Mouse (Mus musculus): ENCODE data around the gene Ptprcap. TPM values are rescaled to one million over a fixed set of nuclear protein-coding genes. Genes with fewer than 3 reads are reported as not detected.

The Ptprcap gene
- polyA plus RNA-seq, 1 experiment from 2014 or later, result 4.8 TPM

- peaks cover 36% of the 10 kb centered on the region for H3K36me3 ChIP-seq
- ATAC-seq (ENCODE audit: insufficient number of reproducible peaks, low FRiP score, low TSS enrichment, low read depth), result no peak
- H3K27ac ChIP-seq (replicated peaks), result no peak overlapping the region
- H3K9me3 ChIP-seq (replicated peaks), result no peaks in the 10 kb centered on the region
- H3K4me3 ChIP-seq (replicated peaks), result peak overlapping the region; percentile 95
- WGBS, result 82% methylated on average over 11 of the region's 11 CpGs
- H3K4me2 ChIP-seq (replicated peaks), result peak overlapping the region; percentile 85
- peak overlapping the region; percentile 90 for H3K9ac ChIP-seq
- H3K27me3 ChIP-seq, result no peaks in the 10 kb centered on the region
- peaks cover 22% of the 10 kb centered on the region for H3K4me1 ChIP-seq
Observed at GRCm38 (mm10) chr19:4149283-4149682, 4.1 kb upstream of the Ptprcap start.

DNA sequence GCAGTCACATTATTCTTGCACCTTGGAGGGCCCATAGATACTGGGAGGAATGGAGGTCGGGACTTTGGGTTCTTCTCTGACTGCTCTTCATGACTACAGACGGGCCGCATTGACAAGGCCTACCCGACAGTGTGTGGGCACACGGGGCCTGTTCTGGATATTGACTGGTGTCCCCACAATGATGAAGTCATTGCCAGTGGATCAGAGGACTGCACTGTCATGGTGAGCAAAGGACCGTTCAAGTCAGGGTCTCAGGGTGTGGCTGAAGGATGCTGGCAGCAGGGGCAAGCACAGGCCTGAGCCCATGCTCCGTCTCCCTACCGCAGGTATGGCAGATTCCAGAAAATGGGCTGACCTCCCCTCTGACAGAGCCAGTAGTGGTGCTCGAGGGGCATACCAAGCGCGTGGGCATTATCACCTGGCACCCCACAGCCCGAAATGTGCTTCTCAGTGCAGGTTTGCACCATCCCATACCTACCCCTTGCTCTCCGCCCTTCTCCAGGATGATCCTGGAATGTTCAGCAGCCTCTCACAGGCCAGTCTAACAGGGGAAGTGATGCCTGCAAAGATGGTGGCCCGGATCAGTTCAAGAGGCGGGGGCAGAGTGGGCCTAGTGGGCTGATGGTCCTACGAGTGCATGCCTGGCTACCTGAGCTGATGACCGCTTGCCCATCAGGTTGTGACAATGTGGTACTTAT, 3.5 kb upstream of the Ptprcap start:
- Histone ChIP-seq H3K9ac (no peak overlapping the region), H3K9me3 (replicated peaks) (no peaks in the 10 kb centered on the region), H3K4me2 (replicated peaks) (peak overlapping the region; percentile 85), H3K27ac (replicated peaks) (no peak overlapping the region), H3K27me3 (no peaks in the 10 kb centered on the region), H3K36me3 (peaks cover 36% of the 10 kb centered on the region), H3K4me3 (replicated peaks) (peak overlapping the region; percentile 95), H3K4me1 (peaks cover 22% of the 10 kb centered on the region)
- WGBS, result 91% methylated on average over 17 of the region's 17 CpGs
- no peak for ATAC-seq (ENCODE audit: insufficient number of reproducible peaks, low FRiP score, low TSS enrichment, low read depth)

DNA sequence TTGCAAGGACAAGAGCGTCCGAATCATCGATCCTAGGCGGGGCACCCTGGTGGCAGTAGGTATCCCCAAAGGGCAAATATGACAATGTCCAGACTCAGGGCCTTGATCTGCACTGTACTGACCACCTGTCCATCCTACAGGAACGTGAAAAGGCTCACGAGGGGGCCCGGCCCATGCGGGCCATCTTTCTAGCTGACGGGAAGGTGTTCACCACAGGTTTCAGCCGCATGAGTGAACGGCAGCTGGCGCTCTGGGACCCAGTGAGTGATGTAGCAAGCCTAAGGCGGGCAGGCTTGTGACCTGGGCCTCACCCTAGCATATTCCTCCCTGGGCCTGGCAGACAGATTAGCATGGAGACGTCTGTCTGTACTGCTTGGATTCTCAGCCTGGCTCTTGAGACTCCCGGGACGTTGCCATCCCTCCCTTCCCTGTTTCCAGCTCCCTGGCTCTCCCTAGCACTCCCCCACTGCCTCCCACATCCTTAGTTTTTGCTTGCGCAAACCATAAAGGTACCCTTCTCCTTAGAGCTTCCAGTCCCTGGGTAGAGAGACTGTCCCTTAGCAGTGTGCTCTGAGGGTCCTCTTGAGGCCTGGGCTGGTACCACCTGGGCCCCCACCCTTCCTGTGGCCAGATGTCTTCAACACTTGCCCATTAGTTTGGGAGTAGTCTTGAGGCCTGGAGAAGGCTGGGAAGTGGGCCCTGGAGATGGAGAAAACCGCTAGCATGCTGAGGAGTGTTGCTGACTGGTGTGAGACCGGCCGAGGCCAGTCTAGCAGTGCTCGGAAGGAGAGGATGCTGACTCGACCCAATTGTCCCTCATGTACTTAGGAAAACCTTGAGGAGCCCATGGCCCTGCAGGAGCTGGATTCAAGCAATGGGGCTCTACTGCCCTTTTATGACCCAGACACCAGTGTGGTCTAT, 2.6 kb upstream of the Ptprcap start:
- no peak overlapping the region for H3K27ac ChIP-seq (replicated peaks)
- no peak overlapping the region for H3K9ac ChIP-seq
- no peak overlapping the region for H3K4me2 ChIP-seq (replicated peaks)
- peaks cover 22% of the 10 kb centered on the region for H3K4me1 ChIP-seq
- WGBS, result 89% methylated on average over 22 of the region's 22 CpGs
- H3K36me3 ChIP-seq, result peaks cover 40% of the 10 kb centered on the region
- no peaks in the 10 kb centered on the region for H3K9me3 ChIP-seq (replicated peaks)
- H3K4me3 ChIP-seq (replicated peaks), result no peak overlapping the region
- H3K27me3 ChIP-seq, result no peaks in the 10 kb centered on the region
- no peak for ATAC-seq (ENCODE audit: insufficient number of reproducible peaks, low FRiP score, low TSS enrichment, low read depth)

GRCm38 (mm10) chr19:4151488-4151860, 1.9 kb upstream of the Ptprcap start:
- Histone ChIP-seq H3K27me3 (no peaks in the 10 kb centered on the region), H3K4me3 (replicated peaks) (no peak overlapping the region), H3K9ac (no peak overlapping the region), H3K9me3 (replicated peaks) (no peaks in the 10 kb centered on the region), H3K4me2 (replicated peaks) (no peak overlapping the region), H3K4me1 (peaks cover 22% of the 10 kb centered on the region), H3K36me3 (peaks cover 46% of the 10 kb centered on the region), H3K27ac (replicated peaks) (no peak overlapping the region)
- ATAC-seq (ENCODE audit: insufficient number of reproducible peaks, low FRiP score, low TSS enrichment, low read depth), result no peak
- WGBS, result 72% methylated on average over 5 of the region's 5 CpGs

DNA sequence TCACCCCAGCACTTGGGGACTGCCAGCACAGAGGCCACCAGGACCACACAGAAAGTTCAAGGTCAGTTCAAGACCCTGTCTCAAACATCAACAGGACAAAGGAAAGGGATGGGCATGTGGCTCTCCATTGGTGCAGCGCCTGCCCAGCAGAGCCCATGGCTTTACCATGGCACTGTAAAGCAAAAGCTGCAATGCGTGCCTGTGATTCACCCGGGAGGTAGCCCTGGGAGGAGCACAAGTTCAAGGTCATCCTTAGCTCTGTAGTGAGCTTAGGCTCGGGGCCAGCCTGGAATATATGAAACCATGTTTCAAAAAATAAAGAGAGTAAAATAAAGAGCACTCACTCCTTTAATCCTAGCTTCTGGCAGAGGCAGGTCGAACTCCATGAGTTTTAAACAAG, 1.5 kb upstream of the Ptprcap start:
- no peak overlapping the region for H3K4me2 ChIP-seq (replicated peaks)
- no peak overlapping the region for H3K4me3 ChIP-seq (replicated peaks)
- no peaks in the 10 kb centered on the region for H3K27me3 ChIP-seq
- H3K9ac ChIP-seq, result no peak overlapping the region
- no peaks in the 10 kb centered on the region for H3K9me3 ChIP-seq (replicated peaks)
- H3K4me1 ChIP-seq, result peaks cover 22% of the 10 kb centered on the region
- ATAC-seq (ENCODE audit: insufficient number of reproducible peaks, low FRiP score, low TSS enrichment, low read depth), result no peak
- no peak overlapping the region for H3K27ac ChIP-seq (replicated peaks)
- peaks cover 50% of the 10 kb centered on the region for H3K36me3 ChIP-seq
- WGBS, result 87% methylated on average over 5 of the region's 5 CpGs

DNA sequence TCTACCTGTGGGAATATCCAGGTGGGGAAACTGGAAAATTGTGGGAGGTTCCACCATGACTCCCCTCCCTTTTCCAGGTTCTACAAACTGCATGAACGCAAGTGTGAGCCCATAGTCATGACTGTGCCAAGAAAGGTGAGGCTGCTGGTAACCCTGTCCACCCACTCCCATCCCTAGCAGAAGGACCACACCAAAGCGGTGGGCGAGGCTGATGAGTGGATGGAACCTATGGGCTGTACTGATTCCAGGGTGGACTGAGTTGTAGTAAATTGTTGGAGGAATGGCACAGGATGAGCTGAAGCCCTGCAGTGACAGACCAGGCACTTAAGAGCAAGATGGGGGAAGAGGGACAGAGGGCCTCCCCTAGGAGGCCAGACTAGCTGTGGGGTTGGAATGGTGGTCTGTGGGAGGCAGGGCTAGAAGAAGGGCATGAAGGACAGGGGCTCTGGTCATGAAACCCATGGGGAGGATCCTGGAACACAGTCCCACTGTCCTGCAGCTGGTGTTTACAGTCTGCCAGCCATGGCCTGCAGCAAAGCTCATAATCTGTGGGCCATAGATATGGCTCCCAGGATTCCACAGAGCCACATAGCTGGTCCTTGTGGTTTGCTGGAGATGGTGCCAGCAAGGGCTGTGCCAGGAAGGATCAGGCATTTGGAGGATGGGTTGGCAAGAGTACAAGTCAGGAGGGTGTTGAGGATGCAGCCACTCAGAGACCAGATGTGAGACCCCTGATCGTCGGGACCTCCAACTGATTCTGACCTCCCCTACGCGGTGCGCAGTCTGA, 766 bp upstream of the Ptprcap start:
- Histone ChIP-seq H3K4me1 (peaks cover 22% of the 10 kb centered on the region), H3K9ac (no peak overlapping the region), H3K4me2 (replicated peaks) (no peak overlapping the region), H3K27ac (replicated peaks) (no peak overlapping the region), H3K4me3 (replicated peaks) (no peak overlapping the region), H3K36me3 (peaks cover 58% of the 10 kb centered on the region), H3K9me3 (replicated peaks) (no peaks in the 10 kb centered on the region), H3K27me3 (no peaks in the 10 kb centered on the region)
- ATAC-seq (ENCODE audit: insufficient number of reproducible peaks, low FRiP score, low TSS enrichment, low read depth), result no peak
- WGBS, result 86% methylated on average over 8 of the region's 8 CpGs

- H3K4me3 ChIP-seq (replicated peaks), result no peak overlapping the region
- 70% methylated on average over 13 of the region's 13 CpGs for WGBS
- peaks cover 78% of the 10 kb centered on the region for H3K36me3 ChIP-seq
- no peak for ATAC-seq (ENCODE audit: insufficient number of reproducible peaks, low FRiP score, low TSS enrichment, low read depth)
- no peaks in the 10 kb centered on the region for H3K27me3 ChIP-seq
- no peak overlapping the region for H3K4me2 ChIP-seq (replicated peaks)
- no peak overlapping the region for H3K9ac ChIP-seq
- no peaks in the 10 kb centered on the region for H3K9me3 ChIP-seq (replicated peaks)
- no peak overlapping the region for H3K27ac ChIP-seq (replicated peaks)
- peaks cover 7% of the 10 kb centered on the region for H3K4me1 ChIP-seq
Observed at GRCm38 (mm10) chr19:4154437-4155222, 1.2 kb downstream of the Ptprcap start.

- no peaks in the 10 kb centered on the region for H3K27me3 ChIP-seq
- no peak overlapping the region for H3K4me3 ChIP-seq (replicated peaks)
- no peaks in the 10 kb centered on the region for H3K9me3 ChIP-seq (replicated peaks)
- peaks cover 77% of the 10 kb centered on the region for H3K36me3 ChIP-seq
- no peak overlapping the region for H3K27ac ChIP-seq (replicated peaks)
- H3K4me1 ChIP-seq, result no peaks in the 10 kb centered on the region
- H3K9ac ChIP-seq, result no peak overlapping the region
- whole genome bisulfite sequencing, result 65% methylated on average over 6 of the region's 6 CpGs
- H3K4me2 ChIP-seq (replicated peaks), result no peak overlapping the region
- ATAC-seq (ENCODE audit: insufficient number of reproducible peaks, low FRiP score, low TSS enrichment, low read depth), result no peak
Observed at GRCm38 (mm10) chr19:4155223-4156072, 2.0 kb downstream of the Ptprcap start.

- Histone ChIP-seq H3K4me2 (replicated peaks) (no peak overlapping the region), H3K4me3 (replicated peaks) (no peak overlapping the region), H3K4me1 (no peaks in the 10 kb centered on the region), H3K27ac (replicated peaks) (no peak overlapping the region), H3K9me3 (replicated peaks) (no peaks in the 10 kb centered on the region), H3K27me3 (no peaks in the 10 kb centered on the region), H3K36me3 (peaks cover 77% of the 10 kb centered on the region), H3K9ac (no peak overlapping the region)
- WGBS, result 67% methylated on average over 20 of the region's 20 CpGs
- no peak for ATAC-seq (ENCODE audit: insufficient number of reproducible peaks, low FRiP score, low TSS enrichment, low read depth)
Observed at GRCm38 (mm10) chr19:4156073-4156579, 2.7 kb downstream of the Ptprcap start.

GRCm38 (mm10) chr19:4156771-4157170, 3.4 kb downstream of the Ptprcap start:
- H3K4me1 ChIP-seq, result no peaks in the 10 kb centered on the region
- WGBS, result 88% methylated on average over 12 of the region's 12 CpGs

More at GRCm38 (mm10) chr19:4156771-4157170, 3.4 kb downstream of the Ptprcap start:
- H3K9me3 ChIP-seq (replicated peaks), result no peaks in the 10 kb centered on the region
- H3K27me3 ChIP-seq, result no peaks in the 10 kb centered on the region
- H3K36me3 ChIP-seq, result peaks cover 79% of the 10 kb centered on the region
- no peak overlapping the region for H3K4me3 ChIP-seq (replicated peaks)
- H3K9ac ChIP-seq, result no peak overlapping the region
- H3K4me2 ChIP-seq (replicated peaks), result no peak overlapping the region
- ATAC-seq (ENCODE audit: insufficient number of reproducible peaks, low FRiP score, low TSS enrichment, low read depth), result no peak
- no peak overlapping the region for H3K27ac ChIP-seq (replicated peaks)
